Mouse (Mus musculus) liver, postnatal 0 days (tissue): ENCODE data around the gene Rassf8.

Experiments used
- CTCF ChIP-seq: sonication (generic); IDR thresholded peaks from 2 replicates; pipeline ENCODE4 v1.5.1; 2016; ENCODE audit warnings: antibody characterized with exemption, low read depth
- EP300 ChIP-seq: IDR thresholded peaks from 2 replicates; pipeline ENCODE4 v1.6.1; 2016; ENCODE audit warnings: antibody characterized with exemption, low read depth, mild to moderate bottlenecking

GRCm38 (mm10) chr6:145739231-145739630 lies 7.3 kb upstream of the Rassf8 start:
- TF ChIP-seq CTCF, result no peak
- TF ChIP-seq EP300, result no peak
